Mouse (Mus musculus) heart, adult 18-20 months (tissue): ENCODE measurements around the gene Irs2. TPM values are rescaled to one million over a fixed set of nuclear protein-coding genes. Genes with fewer than 3 reads are reported as not detected.

Experiments
- DNase-seq, 2 experiments: peaks; one replicate each; pipeline ENCODE4 v3.0.0; 2021 to 2022; ENCODE audit warnings: mixed read lengths in 1 of 2
- total RNA-seq, 2 experiments: library from RNA; stranded (reverse); gene quantifications; 2 replicates each; pipeline ENCODE4 v1.2.3; 2021

Gene Irs2
- total RNA-seq, 2 experiments from 2014 or later: 17.8 to 18.5 TPM

DNA sequence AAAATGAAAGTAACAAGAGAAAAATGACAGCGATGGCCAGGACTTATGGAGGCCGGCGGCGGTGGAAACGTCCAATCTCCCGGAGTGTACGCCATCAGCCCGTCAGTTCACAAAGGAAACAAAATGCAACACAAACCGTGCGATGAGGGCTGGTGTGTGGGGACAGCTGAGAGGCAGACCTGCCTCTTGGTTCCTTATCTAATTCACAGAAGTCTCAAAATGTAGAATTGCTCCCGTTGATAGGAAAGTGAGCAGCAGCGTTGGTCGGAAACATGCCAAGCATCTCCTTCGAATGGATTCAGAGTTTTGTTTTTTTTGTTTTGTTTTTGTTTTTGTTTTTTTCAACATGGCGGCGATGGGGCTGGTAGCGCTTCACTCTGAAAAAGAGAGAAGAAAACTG, 21.6 kb downstream of the Irs2 start:
- DNase-seq: no peak

DNA sequence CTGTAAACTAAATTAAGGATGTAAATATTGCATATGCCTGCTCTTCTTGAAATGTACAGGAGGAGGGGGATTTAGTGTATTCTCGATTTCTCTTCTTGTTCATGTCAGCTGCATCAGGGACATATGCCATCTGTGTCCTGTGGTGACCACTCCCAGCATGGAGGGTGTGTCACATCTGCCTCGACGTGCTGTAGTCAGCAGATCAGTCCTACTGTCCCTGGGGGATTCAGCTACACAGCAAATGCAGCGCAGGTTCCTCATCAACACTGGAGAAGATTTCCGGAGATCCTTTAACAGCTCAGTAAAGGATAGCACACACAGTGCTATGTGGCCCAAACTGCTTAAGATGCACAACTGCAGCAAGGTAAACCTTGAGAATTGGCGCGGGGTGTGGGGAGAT, 23.2 kb downstream of the Irs2 start:
- no peak for DNase-seq

DNA sequence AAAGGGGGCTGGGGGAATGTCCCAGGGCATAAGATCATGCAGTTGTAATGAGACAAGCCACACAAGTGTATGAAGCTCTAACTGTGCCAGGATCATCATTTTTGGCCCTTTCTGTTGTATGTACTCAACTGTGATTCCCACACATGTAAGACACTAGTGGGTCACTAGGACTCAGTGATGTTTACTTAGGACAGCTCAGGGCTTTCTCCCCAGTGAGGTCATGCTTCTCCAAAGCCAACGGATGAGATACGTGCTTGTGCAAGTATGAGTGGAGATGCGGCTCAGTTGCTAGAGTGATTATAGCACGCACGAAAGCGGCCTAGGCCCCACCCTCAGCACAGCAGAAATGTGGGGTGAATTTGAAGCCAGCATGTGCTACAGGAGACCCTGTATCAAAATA, 27.4 kb downstream of the Irs2 start:
- no peak for DNase-seq

DNA sequence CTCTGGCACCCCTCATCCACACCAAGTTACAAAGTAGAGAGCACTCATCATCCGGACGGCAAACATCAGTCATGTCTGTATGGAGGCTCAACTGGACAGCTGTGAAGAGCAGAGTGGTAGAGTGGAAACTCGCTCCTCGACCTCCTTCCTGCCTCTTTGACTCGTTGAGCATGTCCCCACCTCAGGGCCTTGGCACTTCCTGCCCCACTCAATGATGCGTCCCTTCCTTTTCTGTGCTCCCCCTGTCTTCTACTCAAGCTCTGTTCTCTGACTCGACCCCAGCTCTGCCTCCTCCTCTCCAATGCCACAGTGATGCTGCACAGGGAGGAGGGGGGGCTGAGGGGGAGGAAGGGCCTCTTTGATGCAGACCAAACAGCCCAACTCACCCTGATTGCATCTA, 28.3 kb downstream of the Irs2 start:
- no peak for DNase-seq

DNA sequence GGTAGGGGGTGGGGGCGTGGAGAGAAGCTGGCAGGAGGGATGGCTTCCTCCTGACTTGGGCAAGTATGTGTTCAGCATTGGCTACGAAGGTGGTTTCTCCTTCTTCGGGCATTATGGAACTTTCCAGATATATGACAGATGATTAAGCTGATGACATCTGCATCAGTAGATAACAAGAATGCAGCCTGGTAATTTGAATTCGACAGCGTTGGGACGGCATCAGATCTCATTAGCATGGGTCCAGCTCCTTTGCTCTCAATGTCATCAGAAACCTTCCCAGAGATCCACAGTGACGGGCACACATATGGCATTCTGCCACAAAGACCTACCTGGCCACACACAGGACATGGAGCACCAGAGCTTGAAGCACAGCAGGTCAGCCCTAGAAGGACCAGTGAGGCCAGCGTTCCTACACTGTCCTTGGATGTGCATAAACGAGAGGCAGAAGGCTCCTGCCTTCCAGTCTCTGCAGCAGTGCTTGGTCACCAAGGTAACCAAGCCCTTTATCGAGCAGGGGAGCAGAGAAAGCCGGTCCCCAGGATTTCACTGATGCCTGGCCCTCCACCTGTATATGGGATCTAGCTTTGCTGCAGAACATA, 29.0 kb downstream of the Irs2 start:
- no peak for DNase-seq

DNA sequence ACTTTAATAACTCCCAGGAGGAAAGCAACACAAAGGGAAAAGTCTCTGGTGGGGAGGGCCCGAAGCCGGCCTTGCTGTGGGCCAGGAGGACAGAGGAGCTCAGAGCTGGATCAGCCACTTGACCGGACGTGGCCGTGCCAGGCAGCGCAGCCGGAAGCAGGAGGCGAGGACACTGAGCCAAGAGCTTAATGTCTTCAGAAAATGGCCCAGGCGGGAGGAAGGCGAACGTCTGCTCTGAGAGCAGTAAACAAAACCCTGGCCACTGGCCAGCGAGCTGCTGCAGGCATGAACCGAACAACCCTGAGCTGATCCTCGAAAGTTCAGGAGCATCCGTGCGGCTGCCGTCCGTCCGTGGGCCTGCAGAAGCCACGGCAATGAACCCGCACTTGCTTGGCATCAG, 29.9 kb downstream of the Irs2 start:
- peak; percentile 50 to 58 for DNase-seq

DNA sequence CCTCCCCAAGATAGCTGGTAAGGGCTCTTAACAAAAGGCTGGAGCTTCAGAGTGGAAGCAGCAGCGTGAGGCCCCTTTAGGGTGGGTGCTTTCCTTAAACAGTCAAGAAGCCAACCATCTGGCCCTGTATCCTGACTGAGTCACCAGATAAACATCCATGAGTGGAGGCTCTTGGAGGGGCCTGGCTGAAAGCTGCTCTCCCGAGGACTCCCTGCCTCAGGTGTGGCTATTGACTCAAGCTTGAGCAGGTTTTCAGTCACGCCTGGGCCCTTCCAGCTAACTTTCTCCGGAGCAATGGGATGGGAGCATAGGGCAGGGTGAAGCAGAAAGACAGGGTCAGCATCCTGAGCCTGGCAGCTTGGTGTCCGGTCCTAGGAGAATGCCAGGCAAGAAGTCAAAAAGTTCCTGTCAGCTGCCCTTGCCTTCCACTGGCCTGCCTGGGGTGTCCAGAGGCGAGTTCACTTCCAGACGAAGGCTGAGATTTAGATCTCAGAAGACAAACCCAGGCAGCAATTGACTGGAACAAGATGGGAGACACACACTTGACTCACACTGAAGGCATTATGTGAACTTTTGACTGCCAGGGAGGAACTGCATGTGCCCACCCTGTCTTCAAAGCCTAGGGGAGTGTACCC, 30.4 kb downstream of the Irs2 start:
- DNase-seq: peak in 1 of 2 experiments; percentile 35

DNA sequence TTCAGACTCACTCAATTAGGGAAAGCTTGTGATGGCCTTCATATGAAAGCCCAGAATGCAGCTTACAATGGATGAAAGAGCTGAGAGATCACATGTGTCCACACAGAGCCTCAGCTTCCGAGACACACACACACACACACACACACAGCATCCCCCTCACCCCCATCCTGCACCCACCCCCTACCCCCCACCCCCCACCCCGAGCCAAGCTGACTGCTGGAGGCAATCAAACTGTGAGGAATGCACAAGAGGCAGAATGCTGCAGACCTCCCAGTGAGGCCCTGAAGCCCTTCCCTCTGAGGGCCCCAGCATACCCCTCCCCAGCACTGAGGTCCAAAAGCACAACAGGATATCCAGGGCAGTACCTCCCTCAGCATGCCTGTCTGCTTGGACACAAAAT, 33.6 kb downstream of the Irs2 start:
- DNase-seq: no peak

DNA sequence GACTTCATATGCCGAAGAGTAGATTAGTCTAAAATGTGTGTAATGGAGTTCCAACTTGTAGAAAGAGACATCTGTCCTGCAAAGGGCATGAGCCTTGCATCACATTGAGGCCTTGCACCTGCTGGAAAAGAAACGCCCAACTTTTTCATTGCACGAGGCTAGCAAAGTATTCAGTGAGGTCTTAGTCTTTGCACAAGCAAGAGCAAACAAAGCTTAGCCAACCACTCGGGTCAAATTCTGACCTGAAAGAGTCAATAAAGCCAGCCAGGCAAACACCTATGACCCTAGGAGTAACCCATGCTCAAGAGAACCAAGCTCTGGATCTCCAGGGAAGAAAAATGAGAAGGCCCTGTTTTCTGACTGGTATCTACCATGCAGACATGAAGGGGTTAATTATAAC, 34.1 kb downstream of the Irs2 start:
- no peak for DNase-seq

DNA sequence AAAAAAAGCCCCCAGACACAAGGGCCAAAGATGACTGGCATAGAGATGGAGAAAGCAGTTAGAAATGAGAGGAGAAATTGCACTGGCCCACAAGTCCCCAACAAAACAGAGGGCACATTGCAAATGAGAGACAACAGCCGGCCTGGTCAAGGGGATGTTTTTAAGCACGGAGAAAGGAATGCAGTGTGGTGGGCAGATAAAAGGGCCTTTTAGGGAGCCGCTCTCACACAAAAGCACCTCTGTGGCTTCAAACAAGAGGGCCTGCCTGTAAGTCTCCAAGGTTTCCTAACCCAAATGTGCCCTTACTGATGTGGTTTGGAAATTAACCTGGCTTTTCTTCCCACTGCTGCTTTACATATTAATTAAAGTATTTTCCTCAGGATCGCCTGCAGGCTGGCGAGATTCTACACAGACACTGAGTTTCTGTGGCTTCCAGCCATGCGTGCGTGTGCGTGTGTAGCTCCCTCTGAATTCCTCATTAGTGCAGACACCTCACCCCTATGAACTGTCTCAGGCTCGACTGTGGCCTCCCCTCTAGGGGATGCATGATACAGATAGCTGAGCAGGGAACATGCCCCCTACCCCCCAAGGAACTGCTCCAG, 35.3 kb downstream of the Irs2 start:
- no peak for DNase-seq

DNA sequence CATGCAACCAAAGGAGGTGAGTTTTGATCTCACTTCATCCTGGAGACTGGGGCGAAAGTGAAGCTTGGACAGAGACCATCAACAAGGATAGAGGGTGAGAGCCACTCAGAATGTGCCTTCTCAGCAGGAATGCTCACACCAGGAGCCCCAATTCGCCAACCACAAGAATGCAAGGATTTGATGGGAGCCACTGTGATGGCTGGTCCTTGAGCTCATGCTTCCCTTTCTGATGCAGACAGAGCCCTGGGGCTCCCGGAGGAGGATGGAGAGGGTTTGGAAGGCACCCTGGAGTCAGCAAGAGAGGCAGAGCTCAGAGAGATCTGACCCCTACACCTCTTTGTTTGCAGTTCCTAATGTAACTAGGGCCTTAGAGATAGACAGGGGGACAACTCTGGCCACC, 36.3 kb downstream of the Irs2 start:
- no peak for DNase-seq

DNA sequence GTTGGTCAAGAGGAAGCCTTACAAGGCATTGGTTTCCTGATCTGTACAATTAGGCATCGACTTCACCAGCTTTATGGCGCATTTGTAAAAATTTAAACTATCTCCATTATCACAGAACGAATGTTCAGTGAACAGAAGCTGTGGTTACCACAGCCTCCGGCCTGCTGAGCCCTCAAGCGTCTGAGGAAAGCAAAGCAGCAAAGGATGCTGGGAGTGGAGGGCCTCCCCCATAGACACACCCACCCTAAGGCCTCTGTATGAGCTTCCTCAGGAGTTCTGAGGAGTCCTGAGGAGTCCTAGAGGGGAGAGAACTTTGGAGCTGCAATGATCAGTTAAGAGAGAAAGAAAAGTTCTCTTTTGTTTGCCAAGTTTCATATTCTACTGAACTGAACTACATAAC, 36.7 kb downstream of the Irs2 start:
- no peak for DNase-seq

DNA sequence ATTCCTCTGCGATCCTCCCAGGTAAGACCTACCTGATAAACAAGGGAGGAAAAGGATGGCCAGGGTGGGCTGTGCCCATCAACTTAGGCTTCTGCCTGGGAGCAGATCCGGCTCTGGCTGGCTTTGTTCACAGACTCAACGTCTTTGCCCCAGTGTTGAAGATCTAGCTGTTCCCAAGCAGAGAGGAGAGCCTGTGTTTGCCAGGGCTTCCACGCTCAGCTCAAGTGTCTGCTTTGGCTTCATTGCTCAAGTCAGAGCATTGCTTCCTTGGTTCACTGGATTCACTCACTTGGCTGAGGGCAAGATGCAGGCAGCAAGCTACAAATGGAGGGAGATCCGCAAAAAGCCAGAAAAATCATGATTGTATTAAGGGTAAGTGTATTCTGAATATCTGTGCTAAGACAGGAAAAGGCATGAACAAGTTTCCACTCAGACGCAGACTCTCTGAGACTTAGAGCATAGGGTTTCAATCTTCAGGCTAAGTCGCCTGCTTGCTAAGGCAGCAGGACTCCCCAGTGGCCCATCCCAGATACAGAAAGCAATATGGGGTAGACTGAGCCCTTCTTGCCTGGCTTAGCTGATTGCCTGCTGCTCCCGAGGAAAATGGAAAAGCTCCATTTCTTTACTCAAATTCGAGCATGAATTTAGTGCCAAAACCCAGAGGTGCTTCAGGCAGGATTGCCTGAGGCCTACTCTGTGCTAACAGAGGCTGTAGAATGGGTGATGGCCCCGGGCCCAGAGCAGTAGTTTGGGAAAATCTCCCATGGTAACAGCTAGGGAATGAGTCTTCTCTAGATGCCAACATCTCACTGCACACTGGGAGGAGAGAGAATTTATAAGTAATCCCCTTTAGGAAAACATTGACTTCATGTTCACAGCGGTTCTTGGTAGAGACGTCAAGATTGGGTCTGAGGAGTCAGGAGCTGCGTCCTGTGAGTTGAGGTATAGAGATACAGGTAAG, 37.5 kb downstream of the Irs2 start:
- no peak for DNase-seq

DNA sequence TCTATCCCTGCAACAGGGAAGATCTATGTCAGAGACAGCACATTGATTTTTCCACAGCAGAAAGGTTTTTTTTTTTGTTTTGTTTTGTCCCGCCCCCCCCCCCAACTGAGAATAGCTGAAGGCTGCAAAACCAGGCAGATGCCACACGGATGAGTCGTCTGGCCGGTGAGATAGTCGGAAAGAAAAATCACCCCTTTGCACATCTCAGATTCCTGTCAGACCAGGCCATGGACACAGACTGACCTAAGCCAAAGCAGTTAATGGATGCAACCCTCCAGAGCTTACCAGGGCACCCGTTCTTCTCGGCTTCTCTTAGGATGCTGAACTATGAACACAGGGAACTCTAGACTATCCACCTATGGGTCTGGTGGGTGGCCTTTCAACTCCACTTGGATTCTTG, 39.6 kb downstream of the Irs2 start:
- no peak for DNase-seq

DNA sequence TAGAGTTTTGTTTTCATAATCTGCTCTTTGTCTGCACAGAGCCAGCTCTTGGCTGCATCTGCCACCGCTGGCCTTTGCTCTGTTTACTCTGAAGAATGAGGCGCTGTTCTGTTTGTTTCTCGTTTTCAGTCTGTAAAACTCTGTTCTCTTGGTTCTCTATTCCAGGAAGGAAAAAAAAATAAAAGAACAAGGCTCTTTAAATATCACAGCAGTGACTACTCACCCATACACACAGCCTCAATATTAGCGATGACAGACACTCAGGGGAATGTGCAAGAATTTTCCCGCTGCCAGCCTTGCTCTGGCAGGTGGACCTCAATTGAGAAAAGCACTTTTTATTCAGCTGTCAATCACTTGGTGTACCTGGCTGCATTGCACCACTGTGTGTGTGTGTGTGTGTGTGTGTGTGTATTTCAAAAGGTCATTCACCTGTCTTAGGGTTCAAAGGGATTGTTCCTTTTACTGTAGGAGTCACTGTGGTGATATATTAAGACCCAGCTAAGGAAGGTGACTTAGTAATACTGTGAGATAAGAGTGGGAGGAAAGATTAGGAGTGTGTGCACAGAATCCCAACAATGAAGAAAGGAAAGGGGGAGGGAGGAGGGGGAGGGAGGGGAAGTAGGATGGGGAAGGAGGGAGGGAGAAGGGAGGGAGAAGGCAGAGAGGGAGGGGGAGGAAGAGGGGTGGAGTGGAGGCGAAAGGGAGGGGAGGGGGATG, 42.7 kb downstream of the Irs2 start:
- peak; percentile 29 to 40 for DNase-seq

DNA sequence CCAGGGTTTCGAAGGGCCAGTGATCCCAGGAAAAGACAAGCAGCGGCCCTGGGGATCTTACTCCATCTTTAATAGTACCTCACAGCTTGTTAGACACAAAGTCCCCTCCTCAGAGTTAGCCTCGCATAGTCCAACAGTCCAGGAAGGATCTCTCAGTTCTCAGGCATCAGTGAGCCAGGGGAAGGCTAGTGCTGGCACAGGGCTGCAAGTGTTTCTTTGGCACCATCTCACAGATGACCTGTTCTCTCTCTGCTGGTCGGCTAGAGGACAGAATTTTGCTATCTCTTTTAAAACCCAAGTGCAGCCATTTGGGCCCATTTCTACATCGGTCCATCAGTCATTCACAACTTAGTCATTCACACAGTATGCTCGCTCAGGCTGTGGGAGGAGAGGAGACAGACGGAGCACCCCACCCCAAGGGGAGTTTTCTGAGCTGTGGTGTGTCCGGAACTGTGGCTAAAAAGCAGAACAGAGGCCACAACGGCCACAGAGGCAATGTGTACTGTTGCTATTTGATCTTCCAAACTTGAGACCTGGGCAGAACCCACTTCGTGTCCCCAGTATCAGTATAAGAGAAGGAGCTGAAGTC, 43.7 kb downstream of the Irs2 start:
- peak in 1 of 2 experiments; percentile 25 for DNase-seq

DNA sequence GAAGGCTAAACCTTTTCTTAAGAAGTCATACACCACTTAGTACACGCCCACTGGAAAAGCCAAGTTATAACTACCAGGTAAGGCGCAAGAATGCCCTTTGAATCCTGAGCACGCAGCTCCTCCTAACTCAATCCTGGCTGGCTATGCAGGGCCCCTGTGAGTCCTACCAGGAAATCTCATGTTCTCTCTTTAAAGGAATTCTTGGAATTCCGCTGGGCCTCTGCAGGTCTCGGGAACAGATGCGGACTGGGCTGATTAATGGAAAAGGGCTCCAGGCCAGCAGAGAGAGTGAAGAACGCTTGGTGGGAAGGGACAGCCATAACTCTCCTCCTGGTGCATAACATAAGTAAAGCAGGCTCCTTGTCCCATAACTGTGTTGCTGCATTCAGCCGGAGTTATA, 46.3 kb downstream of the Irs2 start:
- DNase-seq: no peak

DNA sequence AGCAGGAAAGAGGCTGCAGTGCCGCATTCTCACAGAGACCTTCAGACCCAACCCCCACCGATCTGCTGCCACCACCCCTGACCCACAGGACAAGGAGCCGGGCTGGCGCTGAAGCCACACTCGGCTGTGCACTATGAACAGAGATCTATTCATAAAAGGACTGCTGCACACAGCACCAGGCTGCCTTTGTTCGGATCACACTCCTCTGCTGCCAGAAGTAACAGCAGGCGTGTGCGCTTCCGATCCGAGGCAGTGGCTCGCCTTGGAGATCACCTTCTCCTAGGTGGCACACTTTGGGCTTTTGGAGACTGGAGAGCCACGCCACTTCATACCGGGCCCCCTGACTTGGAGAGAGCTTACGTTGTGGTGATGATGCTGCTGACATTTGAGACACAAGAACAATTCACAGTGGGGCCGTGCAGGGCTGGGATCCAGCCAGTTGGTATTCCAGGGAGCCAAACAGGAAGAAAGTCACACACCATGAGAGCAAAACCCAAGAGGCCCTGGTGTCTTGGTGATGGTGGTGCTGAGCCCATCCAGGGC, 47.9 kb downstream of the Irs2 start:
- DNase-seq: peak in 1 of 2 experiments; percentile 29

DNA sequence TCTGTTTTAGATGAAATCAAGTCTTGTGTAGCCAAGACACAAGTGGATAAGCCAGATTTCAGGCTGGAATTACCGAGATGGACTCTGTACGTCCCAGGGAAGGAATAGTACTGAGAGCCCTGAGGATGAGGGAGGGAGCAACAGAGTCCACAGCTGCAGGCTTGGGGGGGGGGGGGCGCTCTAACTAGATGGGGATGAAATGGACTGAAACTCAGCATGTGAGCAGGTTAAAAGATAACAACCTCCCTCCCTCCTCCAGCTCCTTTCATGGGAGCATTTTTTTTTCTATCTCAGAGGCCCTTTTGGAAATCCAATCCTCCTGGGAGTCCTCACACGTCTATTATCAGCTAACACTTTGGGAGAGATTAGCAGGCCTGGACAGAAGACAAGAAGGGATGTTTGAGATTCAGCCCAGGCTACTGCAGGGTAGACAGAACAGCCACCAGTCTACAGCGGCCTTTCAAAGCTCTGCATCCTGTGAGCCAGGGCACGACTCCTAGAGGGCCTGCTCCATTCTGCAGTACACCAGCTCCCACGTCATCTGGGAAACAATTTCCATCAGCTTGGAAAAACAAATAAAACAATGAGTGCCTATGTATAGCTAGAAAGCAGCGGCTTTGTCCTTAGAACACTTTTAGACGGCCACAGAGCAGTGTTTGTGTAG, 50.8 kb downstream of the Irs2 start:
- DNase-seq: peak in 1 of 2 experiments; percentile 42

DNA sequence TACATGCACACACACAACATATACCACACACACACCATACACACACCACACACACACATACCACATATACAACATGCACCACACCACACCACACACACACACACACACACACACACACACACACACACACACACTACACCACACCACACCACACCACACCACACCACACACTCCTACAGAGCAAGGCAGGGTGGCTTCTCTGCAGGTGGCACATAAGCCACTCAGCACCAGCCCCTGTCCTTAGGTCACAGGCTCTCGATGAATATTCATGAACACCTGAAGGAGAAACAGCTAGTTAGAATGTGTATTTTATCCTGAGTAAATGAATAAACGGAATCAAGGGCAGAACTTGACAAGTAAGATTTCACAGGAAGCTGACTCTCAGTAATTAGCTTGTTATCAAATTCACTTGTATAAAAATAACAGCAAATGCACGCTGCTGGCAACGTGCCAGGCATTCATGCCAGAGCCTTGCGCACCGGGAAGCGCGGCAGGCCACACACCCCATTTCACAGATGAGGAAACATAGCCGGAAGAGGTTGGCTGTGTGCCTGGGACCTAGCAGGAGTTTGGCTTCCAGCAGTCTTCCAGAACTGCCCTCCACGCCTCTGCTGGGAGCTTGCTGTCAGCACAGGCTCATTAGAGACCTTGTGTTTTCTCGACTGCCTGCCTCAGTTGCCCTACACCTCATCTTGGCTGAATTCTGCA, 54.8 kb downstream of the Irs2 start:
- DNase-seq: peak; percentile 84 to 90
